Mouse (Mus musculus) urinary bladder, postnatal 36 days (tissue): ENCODE data around the gene Sat2.

Experiments
- DNase-seq, 2 experiments: peaks; one replicate each; pipeline ENCODE4 v3.0.0; 2022; ENCODE audit warnings: low spot score in 2 of 2, mixed read lengths in 1 of 2

Sat2 gene

DNA sequence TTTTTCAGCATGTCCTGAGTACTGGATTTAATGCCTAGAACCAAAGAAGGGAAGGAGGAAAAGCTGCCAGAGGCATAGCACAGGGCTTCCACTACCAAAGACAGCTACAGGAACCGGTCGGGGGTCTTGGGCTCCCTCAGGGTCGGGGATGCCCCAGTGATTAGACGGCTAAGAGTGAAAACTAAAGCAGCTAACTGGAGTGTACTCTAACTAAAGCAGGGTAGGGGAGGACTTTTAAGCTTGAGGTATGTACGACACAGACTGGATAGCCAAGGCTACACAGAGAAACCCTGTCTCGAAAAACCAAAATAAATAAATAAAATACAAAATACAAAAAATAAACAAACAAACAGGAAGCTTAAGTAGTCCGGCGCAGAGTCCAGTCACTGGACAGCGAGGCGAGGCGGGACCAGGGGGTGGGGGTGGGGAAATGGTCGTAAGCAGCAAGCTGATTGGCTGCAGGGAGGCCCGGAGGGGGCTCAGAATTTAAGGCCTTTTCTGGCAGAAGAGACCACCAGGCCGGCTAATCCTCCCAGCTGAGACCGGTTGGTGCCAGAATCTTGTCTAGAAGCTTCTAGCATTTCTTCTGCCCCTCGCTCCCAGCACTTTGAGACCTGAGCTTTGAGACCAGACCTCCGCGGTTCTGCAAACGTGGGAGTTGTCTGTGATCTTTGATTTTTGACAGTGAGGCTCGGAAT, at the start of gene Sat2:
Gene Sat2, plus strand, starts transcription at position 454 of the 698 bp plus-strand sequence.
- DNase-seq: peak; percentile 36 to 49

GRCm38 (mm10) chr11:69575220-69575619, 46.6 kb upstream of the Sat2 start:
- no peak for DNase-seq

DNA sequence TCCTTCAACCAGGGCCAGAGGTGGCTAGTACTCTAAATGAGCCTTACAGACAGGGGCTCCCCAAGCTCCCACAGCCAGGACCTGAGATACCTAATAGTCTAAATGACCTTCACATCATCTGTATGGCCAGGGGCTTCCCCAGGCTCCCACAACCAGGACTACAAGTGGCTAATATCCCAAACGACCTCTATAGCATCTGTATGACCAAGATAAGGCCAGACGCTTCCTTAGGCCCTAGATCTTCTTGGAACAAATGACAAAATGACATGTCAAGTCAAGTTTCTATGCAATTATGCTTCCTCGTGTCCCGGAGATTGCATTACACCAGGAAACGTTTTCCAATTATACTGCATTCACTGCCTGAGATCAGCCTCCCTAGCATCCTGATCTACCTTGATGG, 45.5 kb upstream of the Sat2 start:
- DNase-seq: no peak

GRCm38 (mm10) chr11:69578301-69578700, 43.5 kb upstream of the Sat2 start:
- DNase-seq: no peak

GRCm38 (mm10) chr11:69579128-69580017, 42.5 kb upstream of the Sat2 start:
- peak; percentile 96 to 98 for DNase-seq

DNA sequence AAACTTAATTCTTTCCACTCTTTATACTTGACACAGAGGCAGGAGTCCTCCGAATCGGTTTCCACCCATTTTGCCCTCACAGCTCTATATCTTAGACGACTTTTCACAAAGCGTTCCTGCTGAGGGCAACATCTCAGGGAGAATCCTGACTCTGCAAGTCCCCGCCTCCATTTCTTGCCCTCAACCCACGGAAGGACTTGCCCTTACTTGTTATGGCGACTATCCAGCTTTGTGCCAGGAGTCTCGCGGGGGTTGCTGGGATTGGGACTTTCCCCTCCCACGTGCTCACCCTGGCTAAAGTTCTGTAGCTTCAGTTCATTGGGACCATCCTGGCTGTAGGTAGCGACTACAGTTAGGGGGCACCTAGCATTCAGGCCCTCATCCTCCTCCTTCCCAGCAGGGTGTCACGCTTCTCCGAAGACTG, 41.7 kb upstream of the Sat2 start, which contains the start of the genes Wrap53 and Trp53:
Gene Wrap53, minus strand, starts transcription at position 165 of the 424 bp plus-strand sequence.
Gene Trp53, plus strand, starts transcription at position 269 of the 424 bp plus-strand sequence.
- DNase-seq: peak; percentile 85 to 89

GRCm38 (mm10) chr11:69580572-69581146, 41.2 kb upstream of the Sat2 start:
- no peak for DNase-seq

DNA sequence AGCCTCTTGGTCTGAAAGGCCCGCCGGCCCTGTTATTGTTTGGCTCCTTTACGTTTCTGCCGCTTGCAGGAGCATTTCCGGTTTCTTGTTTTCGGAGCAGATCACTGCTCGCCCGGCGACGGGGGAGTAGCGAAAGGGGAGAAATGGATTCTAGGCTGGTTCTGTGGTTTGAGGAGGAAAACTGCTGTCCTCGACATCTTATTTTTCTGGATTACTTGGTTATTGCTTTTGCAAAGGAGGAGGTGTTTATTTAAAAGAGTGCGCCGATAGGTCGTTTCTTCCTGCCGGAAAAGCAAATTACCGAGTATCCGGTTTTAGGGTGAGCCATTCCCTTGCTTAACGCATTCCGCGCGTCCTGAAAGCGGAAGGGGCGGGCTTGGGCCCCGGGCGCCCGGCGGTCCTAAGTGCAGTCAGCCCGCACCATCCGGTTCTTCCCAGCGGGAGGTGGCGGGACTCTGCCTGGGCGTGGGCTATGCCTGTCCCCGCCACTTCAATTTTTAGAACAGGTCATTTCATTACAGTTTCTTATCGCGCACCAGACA, 40.6 kb upstream of the Sat2 start:
- peak; percentile 83 to 91 for DNase-seq

DNA sequence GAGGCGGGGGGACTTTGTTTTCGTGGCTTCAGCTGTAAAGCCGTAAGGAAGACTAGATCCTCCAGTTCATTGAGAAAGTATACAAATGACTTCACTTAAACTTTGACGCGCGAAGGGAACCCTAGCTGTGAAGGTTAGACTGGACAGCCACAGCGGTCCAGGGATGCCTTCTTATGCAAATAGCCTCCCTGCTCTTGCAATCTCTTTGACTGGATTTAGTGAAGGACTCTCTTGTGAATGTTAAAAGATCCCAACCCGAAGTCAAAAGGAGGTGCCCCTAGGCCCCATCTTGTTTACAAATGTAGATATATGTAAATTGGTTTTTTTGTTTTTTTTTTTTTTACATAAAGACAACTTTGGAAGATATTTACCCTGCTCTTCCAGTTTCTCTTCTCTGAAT, 40.0 kb upstream of the Sat2 start:
- no peak for DNase-seq

- DNase-seq: no peak
Measured at GRCm38 (mm10) chr11:69582230-69582805, 39.5 kb upstream of the Sat2 start.

DNA sequence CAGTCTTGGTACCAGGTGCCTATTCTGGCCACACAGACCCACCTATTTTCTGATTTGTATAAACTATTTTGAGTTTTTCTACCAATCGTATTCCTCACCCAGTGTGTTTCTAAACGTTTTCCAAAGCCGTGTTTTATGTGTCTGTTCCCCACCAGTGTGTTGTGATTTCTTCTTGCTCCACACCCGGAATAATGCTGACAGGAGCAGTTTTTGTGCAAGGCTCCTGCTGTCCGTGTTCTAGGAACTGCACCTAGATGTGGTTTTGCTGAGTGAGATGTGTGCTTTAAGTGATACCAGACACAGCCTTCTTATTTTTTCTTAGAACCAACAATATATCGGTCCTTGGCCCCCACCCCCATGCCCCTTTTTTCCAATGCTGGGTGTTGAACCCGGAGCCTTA, 37.8 kb upstream of the Sat2 start:
- no peak for DNase-seq

DNA sequence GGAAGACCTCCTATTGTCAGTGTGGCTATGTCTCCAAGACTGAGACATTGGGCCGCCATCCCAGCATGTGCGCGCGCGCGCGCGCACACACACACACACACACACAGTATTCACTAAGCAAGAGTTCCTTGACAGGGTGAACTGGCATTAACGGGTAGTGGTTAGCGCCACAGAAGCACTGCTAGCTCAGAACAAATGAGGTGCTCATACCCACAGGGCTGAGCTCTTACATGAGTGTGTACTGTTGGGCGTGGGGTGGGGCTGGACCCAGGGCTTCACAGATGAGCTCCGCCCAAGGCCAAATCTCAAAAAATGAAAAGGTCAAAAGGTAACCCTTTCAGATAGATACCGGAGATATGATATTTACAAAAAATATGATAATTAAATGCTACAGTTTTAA, 36.9 kb upstream of the Sat2 start:
- no peak for DNase-seq

DNA sequence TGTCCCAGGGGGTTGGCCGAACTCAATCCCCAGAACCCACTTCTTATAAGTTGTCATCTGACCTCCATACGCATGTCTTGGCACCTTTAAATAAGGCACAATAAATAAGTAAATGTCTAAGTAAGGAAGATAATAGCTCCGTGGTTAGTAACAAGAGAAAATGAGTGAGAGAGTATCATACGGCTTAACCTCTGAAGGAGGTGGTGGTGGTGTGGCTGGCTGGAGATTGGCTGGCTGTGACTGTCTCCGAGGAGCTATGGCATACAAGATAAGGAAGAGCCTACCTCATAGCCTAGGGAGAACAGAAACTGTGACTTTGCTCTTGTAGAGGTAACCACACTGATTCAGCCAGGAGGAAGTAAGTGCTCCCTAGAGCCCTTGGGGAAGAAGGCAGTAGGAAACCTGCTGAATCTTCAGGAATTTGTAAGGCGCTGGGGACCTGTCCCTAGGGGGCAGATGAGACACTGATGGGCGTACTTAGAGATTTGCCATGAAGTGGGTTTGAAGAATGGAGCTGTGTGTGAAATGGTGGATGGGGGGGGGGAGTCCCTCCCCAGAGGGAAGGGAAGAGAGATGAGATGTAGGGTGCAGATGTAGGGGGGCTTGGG, 36.0 kb upstream of the Sat2 start:
- DNase-seq: no peak

- DNase-seq: no peak
Measured at GRCm38 (mm10) chr11:69589207-69589834, 32.5 kb upstream of the Sat2 start.

DNA sequence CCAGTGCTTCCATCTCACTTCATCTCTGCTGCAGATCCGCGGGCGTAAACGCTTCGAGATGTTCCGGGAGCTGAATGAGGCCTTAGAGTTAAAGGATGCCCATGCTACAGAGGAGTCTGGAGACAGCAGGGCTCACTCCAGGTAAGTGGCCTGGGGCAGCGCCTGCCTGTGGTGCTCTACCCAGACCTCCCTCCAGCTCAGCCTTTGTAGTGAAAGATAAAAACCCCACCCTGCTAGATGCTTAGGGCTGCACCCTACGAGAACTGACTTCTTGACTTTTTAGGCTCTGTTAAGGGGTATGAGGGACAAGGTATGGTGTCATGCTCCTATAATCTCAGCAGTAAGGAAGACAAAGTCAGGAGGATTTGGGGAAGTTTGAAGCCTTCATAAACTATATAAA, 31.2 kb upstream of the Sat2 start:
- DNase-seq: no peak

DNA sequence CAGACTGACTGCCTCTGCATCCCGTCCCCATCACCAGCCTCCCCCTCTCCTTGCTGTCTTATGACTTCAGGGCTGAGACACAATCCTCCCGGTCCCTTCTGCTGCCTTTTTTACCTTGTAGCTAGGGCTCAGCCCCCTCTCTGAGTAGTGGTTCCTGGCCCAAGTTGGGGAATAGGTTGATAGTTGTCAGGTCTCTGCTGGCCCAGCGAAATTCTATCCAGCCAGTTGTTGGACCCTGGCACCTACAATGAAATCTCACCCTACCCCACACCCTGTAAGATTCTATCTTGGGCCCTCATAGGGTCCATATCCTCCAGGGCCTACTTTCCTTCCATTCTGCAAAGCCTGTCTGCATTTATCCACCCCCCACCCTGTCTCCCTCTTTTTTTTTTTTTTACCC, 30.4 kb upstream of the Sat2 start:
- no peak for DNase-seq

- no peak for DNase-seq
Measured at GRCm38 (mm10) chr11:69591899-69592637, 29.8 kb upstream of the Sat2 start.

DNA sequence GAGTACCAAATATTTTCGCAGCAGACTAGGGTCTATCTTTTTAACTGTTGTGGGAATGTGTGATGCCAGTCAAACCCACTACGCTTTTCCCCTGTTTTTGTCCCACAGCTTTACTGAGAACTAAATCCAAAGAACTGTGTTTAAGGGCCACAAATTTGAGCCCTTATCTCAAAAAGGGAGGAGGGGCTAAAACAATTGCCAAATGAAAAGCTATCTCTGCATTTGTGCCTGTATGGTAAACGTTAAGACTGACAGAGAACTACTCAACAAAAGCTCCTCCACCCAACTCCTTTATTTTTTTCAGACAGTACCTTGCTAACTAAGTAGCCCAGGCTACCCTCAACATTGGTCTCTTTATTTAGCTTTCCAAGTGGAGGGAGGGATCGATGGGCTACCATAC, 29.0 kb upstream of the Sat2 start:
- no peak for DNase-seq

GRCm38 (mm10) chr11:69594853-69595252, 27.0 kb upstream of the Sat2 start:
- no peak for DNase-seq

DNA sequence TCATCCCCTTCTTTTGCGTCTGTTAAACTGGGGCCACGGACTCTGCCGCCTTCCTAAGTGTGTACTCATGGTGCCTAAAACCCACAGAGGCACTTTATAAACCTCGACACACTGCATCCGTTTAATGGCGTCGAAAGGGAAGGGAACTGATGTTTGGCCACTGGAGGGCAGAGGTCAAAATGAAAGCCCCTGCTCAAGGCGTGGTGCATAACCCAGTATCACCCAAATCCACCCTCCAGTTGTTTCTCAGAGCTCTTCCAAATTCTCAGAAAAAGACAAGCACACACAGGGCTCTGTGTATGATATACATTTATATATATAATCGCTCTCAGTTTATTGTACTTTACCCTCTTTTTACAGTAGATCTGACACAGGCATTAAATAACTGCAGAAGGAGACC, 22.4 kb upstream of the Sat2 start:
- no peak for DNase-seq
